Mouse (Mus musculus) hindlimb bud, embryonic 11.5 days (tissue): ENCODE results near the gene Cyp24a1.
A peak's percentile ranks its signal among the peaks of the same experiment; 100 is the strongest.
"Not testable (repeated sequence)": the region's sequence is repeated elsewhere in the genome, so short reads cannot be mapped to it uniquely, and the experiment has no call there.

Source experiments
- DNase-seq: peaks from one replicate; pipeline ENCODE4 v3.0.0-alpha.2; 2012; ENCODE audit warnings: low read depth, low spot score; ENCODE audit errors: extremely low spot score

Gene Cyp24a1

DNA sequence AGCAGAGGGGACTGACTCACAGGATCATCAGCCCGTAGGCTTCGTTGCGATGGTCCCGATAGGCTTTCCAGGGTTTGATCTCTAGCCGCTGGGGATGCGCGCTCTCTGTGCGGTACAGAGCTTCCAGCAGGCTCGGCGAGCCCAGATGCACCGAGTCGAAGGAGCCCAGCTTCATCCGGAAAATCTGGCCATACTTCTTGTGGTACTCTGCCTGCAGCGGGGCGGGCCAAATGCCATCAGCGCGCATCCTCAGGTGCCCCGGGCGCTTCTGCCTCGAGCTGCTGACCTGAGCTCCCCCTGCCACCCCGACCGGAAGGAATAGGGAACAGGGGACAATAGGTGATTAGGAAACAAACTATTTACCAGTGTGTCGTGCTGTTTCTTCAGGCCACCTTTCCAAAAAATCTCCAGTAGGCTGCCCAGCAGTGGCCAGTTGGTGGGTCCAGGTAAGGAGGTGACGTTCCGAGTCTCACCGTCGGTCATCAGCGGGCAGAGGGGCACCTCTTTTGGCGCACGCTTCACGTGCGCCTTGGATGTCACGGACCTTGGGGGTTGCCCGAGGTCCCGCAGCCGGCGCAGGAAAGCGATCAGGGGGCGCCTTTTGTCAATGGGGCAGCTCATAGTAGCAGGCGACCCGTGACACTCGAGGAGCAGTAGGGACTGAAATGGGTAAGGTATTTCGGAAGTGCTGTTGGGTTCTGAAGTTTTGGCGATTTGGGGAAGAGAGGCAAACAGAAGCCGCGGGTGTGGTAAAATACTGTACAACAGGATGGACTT lies 603 bp downstream of the Cyp24a1 start, which contains the start of gene Pfdn4:
TSS of gene Pfdn4 (plus strand) at position 275 of the 777 bp plus-strand sequence.
- no peak for DNase-seq

DNA sequence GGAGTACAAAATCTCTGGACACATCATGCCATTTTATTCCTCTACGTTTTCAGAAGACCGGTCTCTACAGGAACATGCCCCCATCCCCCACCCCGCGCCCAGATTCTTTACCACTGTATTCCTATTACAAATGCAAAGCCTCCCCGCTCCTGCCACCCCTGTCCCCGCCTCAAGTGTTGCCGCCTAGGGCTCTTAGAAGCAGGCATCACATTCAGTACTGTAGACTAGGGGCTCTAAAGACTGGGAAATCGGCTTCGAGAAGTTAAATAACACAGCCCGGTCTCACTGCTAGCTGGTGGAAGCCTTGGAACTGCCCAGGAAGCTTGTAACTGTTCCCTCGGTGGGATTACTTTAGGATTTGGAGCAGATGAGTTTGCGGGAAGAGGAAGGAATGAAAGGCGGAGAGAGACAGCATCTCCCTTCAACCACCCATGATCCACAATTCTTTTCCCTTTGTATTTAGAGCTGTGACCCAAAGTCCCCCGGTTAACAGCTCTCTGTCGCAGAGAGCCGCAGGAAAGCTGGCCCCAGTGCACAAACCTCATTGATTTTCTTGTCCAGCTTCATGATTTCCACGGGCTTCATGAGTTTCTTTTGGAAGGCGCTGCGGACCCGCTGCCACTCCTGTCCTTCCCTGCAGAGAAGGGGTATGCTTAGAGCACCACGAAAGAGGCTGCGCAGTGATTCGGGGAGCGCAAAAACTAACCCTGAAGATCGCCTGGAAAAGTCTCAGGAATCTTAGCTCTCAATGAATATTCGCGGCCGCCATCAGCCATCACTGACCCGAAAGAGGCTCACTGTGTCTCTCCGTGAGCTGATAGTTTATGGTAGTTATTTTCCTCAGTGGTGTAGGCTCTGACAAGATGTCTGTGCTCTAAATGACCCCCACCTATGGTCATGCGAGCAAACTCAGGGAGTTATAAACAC lies 1.9 kb downstream of the Cyp24a1 start:
- no peak for DNase-seq

DNA sequence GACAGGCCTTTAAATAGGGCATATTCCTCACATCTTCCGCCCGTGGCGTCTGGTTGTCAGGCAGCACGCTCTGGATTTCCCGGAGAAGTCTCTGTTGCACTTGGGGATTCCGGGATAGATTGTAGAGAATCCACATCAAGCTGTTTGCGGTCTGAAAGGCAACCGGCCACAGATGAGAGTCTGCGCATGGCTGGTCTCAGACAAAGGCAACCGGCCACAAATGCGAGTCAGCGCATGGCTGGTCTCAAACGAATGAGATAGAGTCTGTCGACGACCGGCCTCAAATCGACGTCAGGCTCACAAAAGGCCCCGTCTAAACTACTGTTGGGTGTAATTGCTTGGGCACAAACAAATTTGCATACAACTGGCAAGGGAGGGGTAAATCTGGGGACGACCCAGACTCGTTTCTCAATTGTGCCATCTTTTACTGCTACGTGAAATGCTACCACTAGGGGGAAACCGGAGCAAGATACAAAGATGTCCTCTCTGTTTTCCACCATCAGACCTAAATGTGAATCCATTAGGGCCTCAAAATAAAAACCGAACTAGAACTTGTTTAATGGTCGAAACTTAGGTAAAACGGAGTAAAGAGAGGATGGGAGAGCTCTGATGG lies 8.9 kb downstream of the Cyp24a1 start:
- DNase-seq, result no peak

DNA sequence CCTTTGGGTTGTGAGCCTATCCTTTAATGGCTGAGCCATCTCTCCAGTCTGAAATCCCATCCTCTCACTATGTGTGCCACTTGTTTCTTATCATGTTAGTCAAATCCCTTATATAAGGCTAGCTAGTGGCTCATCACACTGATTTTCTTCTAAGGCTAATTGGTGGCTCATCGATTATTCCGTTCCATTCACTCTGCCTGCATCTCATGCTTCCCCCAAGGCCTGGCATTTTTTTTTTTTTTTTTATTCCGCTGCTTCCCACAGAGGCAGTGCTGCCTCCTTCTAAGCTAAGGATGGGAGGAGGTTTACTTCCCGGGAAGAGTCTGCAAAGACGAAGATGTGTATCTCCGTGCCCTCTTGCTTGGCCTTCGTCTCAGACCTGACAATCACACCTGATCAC lies 9.7 kb downstream of the Cyp24a1 start:
- no peak for DNase-seq

DNA sequence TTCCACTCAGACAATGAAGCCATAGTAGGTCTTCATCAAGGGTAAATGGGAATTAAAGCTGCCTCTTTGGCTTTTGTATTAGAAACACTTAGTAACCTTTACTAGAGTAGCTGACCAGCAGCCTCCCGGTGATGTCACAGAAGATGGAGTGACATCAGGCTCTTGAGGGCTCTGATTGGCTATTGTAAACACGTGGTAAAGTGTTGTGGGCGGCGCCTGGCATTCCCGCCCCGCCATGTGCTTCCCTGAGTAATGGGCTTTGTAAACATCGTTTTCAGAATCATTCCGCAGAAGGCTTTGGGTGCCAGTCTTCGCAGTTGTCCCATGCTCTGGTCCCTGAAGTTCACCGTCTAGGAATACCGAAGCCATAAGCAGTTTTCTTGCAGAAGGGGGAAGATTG lies 13.0 kb downstream of the Cyp24a1 start:
- DNase-seq, result no peak

DNA sequence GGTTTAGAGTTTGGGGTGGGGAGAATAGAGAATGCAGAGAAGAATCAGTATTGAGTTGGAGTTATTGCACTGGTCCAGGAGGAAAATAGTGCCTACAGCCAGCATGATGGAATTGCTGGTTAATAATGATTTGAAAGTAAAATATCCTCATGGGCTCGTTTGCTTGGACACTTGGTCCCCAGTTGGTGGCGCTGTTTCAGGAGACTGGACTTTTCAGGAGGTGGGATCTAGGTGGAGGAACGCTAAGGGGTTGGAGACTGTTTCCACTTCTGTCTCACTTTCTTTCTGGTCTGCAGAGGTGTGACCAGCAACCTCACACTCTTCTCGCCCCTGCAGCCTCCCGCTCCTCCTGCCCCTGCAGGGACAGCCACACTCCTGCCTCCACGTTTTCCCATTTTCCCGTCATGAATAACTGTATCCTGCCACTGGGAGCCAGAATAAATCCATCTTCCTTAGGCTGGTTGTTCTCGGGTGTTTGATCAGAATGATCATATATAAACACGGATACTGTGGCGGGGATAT lies 14.9 kb downstream of the Cyp24a1 start:
- no peak for DNase-seq

DNA sequence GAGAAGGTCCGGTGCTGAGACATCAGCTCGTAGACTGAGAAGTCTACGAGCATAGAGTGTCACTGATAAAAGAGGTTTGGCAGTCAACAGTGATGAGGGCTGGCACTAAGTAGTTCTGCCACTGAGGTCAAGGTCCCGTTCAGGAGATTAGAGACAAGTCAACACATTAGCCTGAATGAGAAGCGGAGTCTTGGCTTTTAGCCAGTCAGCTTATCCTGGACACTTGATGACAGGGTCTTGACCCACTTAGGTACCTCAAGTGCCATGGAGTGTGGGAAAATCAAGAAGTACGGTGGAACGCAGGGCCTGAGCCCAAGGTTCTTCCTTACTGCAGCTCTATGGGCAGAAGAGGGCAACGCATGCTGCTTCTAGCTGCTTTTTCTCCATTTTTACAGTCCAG lies 20.3 kb downstream of the Cyp24a1 start:
- DNase-seq, result no peak

DNA sequence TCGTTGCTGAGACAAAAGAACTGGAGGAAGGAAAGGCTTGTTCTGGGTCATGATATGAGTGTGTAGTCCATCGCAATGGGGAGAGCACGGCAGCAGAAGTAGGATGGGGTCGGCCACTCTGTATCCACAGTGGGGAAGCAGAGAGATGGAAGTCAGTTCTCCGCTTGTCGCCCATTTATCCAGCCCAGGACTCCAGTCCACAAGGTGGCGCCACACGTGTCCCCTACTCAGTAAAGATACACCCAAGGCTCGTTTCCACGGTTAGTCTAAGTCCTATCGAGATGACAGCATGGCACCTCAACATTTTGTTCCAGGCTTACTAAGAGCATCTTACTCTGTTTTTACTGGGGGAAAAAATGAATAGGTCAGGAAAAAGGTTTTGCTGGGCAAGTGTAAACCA lies 20.7 kb downstream of the Cyp24a1 start:
- DNase-seq, result no peak

DNA sequence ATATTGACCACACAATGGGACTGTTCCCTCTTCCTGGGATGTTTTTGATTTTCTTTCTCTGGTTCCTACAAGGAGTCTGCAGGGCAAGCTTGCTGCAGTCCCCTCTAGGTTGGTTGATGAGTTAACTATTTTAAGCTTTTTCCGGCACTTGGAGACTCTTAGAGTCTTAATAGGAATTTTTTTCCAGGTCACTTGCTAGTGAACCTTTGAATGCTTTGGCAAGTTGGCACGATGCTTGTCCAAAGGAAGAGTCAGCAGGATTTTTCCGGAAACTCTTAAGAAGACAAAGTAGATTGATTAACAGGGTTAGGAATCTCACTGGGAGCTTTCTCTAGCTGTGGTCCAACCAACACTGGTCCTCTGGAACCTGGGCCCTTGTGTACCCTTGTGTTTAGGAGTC lies 21.8 kb downstream of the Cyp24a1 start:
- no peak for DNase-seq

DNA sequence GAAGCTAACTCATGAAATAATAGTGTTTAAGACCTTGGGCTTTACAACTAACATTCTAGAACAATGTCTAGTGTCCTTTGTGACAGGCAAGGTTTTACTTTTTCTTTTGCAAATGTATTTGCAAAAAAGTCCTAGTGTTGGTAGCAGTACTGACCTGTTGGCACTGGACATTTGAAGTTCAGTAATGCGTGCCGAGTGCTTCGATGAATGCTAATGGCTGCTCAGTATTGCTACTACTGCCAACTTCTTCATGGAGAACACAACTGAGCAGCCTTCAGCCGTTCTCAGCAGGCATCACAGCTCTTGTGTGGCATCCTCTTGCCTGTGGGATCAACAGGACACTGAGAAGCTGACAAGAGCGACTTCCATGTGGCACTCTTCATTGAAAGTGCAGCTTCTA lies 22.8 kb downstream of the Cyp24a1 start:
- DNase-seq, result no peak

DNA sequence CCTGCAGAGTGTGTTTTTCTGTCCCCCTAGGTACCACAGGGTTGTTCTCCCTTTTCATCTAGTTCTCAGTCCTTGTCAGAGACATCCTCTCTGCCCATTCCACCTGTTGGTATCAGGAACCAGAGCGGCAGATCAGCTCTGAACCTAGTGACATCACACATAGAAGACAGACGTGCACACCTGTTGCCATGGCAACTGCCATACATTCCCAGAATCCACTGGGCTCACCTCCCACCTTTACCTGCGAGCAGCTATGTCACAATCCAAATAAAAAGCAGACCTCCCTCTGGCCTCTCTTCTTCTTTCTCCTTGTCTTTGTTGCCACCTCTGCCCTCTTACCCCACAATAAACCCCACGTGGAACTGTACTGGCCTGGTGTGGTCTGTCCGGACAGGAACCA lies 26.4 kb downstream of the Cyp24a1 start:
- no peak for DNase-seq

DNA sequence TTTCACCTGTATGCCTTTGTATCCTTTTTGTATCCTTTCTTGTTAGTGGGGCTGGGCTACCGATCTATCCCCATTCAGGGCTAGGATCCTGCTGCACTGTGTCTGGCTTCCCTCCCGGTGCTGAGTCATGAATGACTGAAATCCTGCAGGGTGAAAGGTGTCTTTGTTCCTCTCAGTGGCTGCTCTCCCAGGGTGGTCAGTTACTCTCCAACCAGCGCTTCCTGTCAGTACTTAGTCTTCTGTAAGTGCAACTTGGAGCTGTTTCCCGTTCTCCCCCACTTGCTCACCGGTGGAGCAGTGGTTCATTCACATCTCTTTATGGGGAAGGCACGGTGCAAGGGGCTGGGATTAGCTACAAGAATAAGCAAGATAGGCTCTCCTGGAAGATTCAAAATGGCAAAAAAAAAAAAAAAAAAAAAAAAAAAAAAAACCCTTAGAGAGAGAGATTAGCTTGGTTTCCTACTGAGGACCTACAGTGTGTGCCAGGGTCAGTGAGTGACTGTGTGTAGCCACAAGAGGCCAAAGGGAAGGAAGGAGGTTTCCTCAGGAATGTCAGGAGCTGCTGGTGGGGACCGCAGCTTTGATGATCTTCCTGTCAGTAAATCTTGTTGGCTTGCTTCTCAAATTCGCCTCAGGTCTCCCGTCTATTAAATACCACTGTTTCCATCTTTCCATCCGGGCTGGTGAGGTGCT lies 27.2 kb downstream of the Cyp24a1 start:
- DNase-seq, result no peak

DNA sequence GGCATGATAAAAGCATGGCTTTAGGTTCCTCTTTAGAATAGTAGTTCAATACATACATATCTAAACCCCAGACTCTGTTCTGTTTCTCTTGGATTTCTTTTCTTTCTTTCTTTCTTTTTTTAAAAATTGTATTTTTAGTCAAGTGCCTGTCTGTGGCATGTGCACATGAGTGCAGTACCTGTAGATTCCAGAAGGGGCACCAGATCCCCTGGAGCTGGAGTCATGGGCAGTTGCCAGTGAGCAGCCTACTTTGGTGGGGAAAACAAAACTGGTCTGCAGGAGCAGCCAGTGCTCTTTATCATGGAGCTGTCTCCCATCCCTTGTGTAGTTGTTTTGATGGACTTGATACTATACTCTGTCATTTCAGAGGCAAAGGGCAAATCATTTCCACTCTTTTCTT lies 28.9 kb downstream of the Cyp24a1 start:
- no peak for DNase-seq

DNA sequence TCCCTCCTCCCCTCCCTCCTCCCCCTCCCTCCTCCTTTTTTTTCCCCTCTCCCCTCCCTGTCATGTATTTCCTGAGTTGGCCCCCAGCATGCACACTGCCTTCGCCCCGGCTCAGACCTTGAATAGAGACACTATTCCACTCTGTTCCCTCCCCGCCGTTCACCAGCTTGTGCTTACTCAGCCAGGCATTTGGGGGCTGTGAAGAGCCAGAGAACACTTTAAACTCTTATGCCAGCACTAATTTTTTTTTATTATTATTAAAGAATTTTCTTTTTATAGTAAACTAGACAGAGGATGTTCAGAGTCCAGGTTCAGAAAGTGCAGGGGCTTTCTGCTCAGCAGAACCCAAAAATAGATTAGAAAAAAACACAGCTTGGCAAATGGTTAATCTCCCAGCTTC lies 32.1 kb downstream of the Cyp24a1 start:
- DNase-seq, result no peak

DNA sequence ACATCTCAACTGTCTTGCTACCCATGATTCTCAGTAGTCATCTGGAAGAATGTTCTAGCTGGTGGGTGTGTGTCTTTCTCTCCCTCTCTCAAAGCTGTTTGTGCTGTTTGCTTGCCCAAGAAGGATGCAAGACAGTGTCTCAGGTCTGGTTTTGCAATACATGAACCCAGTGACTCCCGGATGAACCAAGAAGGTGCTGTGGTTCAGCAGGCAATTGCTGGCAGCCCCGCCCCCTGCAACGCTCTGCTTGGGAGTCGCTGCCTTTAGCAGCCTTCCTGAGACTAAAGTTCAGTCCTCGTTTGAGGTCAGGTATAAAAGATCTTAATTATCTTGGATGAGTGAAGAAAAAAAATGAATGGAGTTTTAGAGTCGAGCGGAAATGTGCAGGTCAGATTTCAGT lies 35.3 kb downstream of the Cyp24a1 start:
- DNase-seq, result no peak

DNA sequence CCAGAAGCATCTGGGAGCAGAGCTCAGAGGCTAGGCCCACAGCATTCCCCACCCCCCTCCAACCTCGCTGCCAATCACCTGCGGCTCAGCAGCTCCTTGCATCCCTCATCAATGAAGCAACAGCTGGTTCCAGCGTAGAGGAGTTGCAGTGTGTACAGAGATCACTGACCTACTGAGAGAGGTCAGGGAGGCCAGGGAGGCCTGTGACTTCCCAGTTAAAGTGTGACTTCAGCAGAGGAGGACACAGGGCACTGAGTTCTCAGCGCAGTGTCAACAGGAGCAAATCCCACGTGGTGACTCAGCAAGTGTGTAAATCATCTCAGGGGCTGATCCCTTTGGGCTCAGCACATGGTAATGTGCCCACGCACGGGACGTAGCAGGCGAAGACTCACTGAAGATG lies 37.1 kb downstream of the Cyp24a1 start:
- no peak for DNase-seq

DNA sequence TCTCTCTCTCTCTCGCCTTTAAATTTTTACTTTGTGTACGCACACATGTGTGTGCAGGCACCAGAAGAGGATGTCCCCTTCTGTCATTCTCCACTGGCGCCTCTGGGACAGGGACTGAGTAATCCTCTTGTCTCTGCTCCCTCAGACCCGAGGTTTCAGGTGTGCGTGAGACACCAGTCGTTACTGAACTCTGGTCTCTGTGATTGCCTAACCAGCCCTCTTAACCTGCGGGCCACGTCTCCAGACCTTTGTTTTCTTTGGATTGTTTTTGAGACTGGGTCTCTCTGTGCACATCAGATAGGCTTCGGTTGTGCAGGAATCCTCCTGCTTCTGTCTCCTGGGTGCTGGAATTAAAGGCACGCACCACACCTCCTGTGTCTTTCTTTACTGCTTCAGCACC lies 37.8 kb downstream of the Cyp24a1 start:
- DNase-seq, result no peak

DNA sequence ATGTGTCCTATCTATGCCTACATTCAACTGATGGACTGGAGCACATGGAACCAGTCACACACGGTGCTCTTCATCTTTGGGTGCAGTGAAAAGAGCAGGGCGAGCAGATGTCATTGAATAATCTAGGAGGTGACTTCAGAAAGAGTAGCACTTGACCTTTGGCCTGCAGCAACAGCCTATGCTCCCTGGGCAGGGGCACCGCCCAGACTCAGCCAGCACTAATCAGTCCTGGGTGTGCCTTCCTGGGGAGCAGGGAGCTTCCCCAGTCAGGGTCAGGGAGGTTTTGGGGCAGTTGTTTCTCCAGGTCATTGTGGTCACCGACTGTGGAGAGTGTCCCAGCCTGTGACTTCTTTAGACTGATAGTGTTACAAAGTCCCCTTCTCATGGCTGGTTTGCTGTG lies 43.1 kb downstream of the Cyp24a1 start:
- DNase-seq, result not testable (repeated sequence)

DNA sequence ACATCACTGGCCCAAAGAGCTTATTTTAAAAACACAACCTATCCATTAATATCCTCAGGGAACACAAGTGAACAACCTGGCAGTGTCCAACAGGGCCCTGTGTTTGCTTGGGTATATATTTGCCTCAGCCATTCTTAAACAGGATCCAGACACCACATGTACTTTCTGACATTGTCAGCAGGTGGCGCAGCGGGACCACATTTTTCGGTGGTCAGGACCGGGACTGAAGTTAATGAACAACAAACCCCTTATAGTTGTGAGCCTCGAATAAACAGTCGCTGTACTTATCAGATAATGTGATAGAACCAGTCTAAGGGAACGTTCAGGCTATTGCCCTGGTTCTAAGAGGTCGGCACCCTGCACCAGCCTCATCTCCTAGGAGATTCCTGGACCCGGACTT lies 46.0 kb downstream of the Cyp24a1 start:
- peak; percentile 82 for DNase-seq

DNA sequence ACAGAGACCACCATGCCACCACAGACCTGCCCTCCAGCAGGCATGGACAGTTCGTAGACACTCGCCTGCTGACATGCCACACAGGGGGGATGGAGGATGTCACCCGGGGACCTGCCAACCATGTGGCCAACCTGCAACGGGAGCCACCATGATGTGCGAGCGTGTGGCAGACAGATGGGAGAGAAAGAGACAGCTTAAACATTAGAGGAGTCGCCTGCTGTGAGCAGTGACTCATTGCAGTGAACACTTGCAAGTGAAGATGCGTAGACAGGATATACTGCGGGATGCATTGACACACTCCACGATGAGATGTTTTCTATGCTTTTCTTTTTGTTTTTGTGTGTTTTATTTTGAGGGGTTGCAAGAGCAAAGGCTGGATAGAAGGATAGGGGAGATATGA lies 49.3 kb downstream of the Cyp24a1 start:
- DNase-seq, result no peak

DNA sequence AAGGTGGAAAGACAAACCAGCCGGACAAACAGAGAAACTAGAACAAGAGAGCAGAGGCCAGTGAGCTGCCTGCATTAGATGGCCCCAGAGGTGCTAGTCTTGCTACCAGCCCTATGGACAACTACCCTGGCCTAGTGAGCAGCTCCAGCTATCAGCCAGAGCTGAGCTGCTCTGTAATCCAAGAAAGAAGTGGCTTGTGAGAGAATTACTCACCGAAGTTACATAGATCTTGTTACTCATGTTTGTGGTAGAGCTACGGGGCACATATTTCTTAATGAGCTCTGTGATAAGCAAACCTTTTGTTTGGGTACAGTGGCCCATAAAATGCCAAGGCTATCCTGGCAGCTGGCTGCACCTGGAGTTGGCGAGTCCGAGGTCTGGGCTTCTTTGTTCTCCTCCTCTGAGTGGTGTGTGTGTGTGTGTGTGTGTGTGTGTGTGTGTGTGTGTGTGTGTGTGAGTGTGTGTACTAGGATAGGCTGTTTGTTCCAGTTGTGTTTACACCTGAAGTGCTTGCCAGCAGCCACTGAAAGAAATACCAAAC lies 50.0 kb downstream of the Cyp24a1 start:
- no peak for DNase-seq
